ENCODE assay signal across 27 mouse cellular contexts in genomic region chr4:104951280-104951878, GRCm38 (mm10). TPM values are rescaled to one million over a fixed set of nuclear protein-coding genes. Genes with fewer than 3 reads are reported as not detected.
A peak's percentile ranks its signal among the peaks of the same experiment; 100 is the strongest.
DNase-seq lines count a peak whose midpoint lies in the region; ATAC-seq and TF ChIP-seq lines count a peak whose summit lies in the region.
"Had no signal": no experiment of that assay in that cellular context is flagged by ENCODE, and none has a peak within 500 bp of the region (broad histone marks: within the 10 kb centered on the region; RNA-seq: fewer than 3 reads in every experiment).

No protein-coding gene starts in this region.

- H3K4me1 ChIP-seq in heart, embryonic 12.5 days (replicated peaks) = peaks cover 7% of the 10 kb centered on the region; the same call in 1 of the 2 replicates
- no peaks in the 10 kb centered on the region for H3K4me1 ChIP-seq in kidney, adult 2 months (ENCODE audit: control insufficient read depth, insufficient read depth, low read length)
- H3K4me1 ChIP-seq: forebrain, embryonic 10.5 days had no signal

- H3K9me3 ChIP-seq in heart, embryonic 12.5 days (replicated peaks) = no peaks in the 10 kb centered on the region
- H3K9me3 ChIP-seq: forebrain, embryonic 10.5 days; forebrain, embryonic 13.5 days had no signal

- H3K4me2 ChIP-seq in heart, embryonic 12.5 days = no peak overlapping the region
- H3K4me2 ChIP-seq: forebrain, embryonic 13.5 days; hindbrain, embryonic 14.5 days had no signal

- H3K4me3 ChIP-seq in heart, embryonic 12.5 days = no peak overlapping the region
- no peak overlapping the region for H3K4me3 ChIP-seq in kidney, adult 2 months (ENCODE audit: insufficient read depth, low read depth, low read length)
- H3K4me3 ChIP-seq: forebrain, embryonic 10.5 days; forebrain, embryonic 13.5 days; heart, adult 2 months had no signal

- TF ChIP-seq CTCF in kidney, adult 2 months (conservative IDR thresholded peaks at IDR 0.05; ENCODE audit: insufficient read depth, insufficient read length, low read depth, low read length) = no peak

- no peak for ATAC-seq in heart, embryonic 12.5 days (ENCODE audit: insufficient number of reproducible peaks, low FRiP score)
- peak; percentile 51 for ATAC-seq in megakaryocyte progenitor cell, adult 5-6 weeks (replicated peaks; ENCODE audit: poor library complexity)
- ATAC-seq: activated CD4-positive, CD25-positive, alpha-beta regulatory T cell, adult 4 months; CD4-positive, CD25-positive, alpha-beta regulatory T cell, adult 4 months; forebrain, embryonic 13.5 days; forebrain, embryonic 16.5 days; hindbrain, postnatal 0 days; inflammation-experienced regulatory T-cells, adult 6 months had no signal

- DNase-seq in heart, adult 8-10 months (ENCODE audit: low spot score) = peak; percentile 9
- DNase-seq in kidney, adult 2 months = peak; percentile 40
- DNase-seq in kidney, adult 8-10 months = no peak
- peak; percentile 35 for DNase-seq in kidney, postnatal 14 days
- no peak for DNase-seq in kidney, adult 18-20 months
- no peak for DNase-seq in cerebellum, postnatal 14 days
- DNase-seq: adrenal gland, adult 8-10 months; adrenal gland, postnatal 25 days; cerebellum, adult 11-12 months; cerebellum, adult 8-10 months; cerebellum, postnatal 10 days; gastrocnemius, postnatal 10 days; gastrocnemius, postnatal 36 days; heart, adult 2 months; heart, postnatal 36 days had no signal

- no peaks in the 10 kb centered on the region for H3K36me3 ChIP-seq in heart, embryonic 12.5 days
- no peaks in the 10 kb centered on the region for H3K36me3 ChIP-seq in kidney, adult 2 months (ENCODE audit: control insufficient read depth, insufficient read depth, low read length)
- H3K36me3 ChIP-seq: forebrain, embryonic 10.5 days had no signal

- TF ChIP-seq POLR2A in kidney, adult 2 months (IDR thresholded peaks at IDR 0.05; ENCODE audit: low read depth, low read length) = no peak

- H3K27me3 ChIP-seq in heart, embryonic 12.5 days (replicated peaks) = no peaks in the 10 kb centered on the region
- no peaks in the 10 kb centered on the region for H3K27me3 ChIP-seq in kidney, adult 2 months (replicated peaks; ENCODE audit: control insufficient read depth, insufficient read depth, low read length)
- H3K27me3 ChIP-seq: forebrain, embryonic 13.5 days had no signal

- H3K9ac ChIP-seq in heart, embryonic 12.5 days = no peak overlapping the region
- H3K9ac ChIP-seq: forebrain, embryonic 13.5 days; hindbrain, embryonic 14.5 days had no signal

- 78% methylated on average over 4 of the region's 4 CpGs for WGBS in heart, embryonic 12.5 days
- WGBS in kidney, adult 2 months = 83% methylated on average over 4 of the region's 4 CpGs

- no peak overlapping the region for H3K27ac ChIP-seq in heart, embryonic 12.5 days (ENCODE audit: poor library complexity, severe bottlenecking)
- no peak overlapping the region for H3K27ac ChIP-seq in kidney, adult 2 months (ENCODE audit: insufficient read depth, low read depth, low read length)
- H3K27ac ChIP-seq: forebrain, embryonic 10.5 days; forebrain, embryonic 13.5 days; heart, adult 2 months; hindbrain, embryonic 14.5 days; hindbrain, postnatal 0 days had no signal

RNA-seq across cellular contexts. Expression of gene Fyb2, which starts 38.1 kb away (rescaled TPM):
- under 1 TPM in 2 of 4 experiments, not detected in 2; 0.09 TPM for total RNA-seq in heart, adult 8-10 months (2022)
- not detected in 2 replicates for polyA plus RNA-seq in heart, embryonic 12.5 days (2016; fragmentation: Nextera tagmentation; extraction: Ambion mirVana)
- polyA plus RNA-seq in kidney, adult 2 months (2012; rRNA removed) = 0.41 and 0.48 TPM in 2 replicates
- not detected in 2 replicates for total RNA-seq in megakaryocyte progenitor cell, adult 5-6 weeks (2015)
- total RNA-seq in megakaryocyte progenitor cell, adult 5-6 weeks (2017) = not detected in 2 replicates
- total RNA-seq: heart, adult 2 months; heart, postnatal 36 days had no signal
- polyA plus RNA-seq: activated CD4-positive, CD25-positive, alpha-beta regulatory T cell, adult 4 months; CD4-positive, CD25-positive, alpha-beta regulatory T cell, adult 4 months; heart, adult 2 months; heart, embryonic 14.5 days; heart, postnatal 0 days; inflammation-experienced regulatory T-cells, adult 6 months had no signal

Comparison
In these comparisons a context has a peak if more than half of its experiments do, and no peak if none do; other contexts are left out.
1. DNase-seq: peak in heart, adult 8-10 months (single experiment), kidney, adult 2 months (single experiment) and kidney, postnatal 14 days (single experiment); none in kidney, adult 8-10 months (0 of 2), kidney, adult 18-20 months (single experiment) and cerebellum, postnatal 14 days (0 of 2).